Mouse (Mus musculus) cerebellum, adult 2 months (tissue): ENCODE results near the gene Cblc.

Experiments used
- CTCF ChIP-seq: fragments of 200-500 bp; IDR thresholded peaks from 2 replicates; pipeline ENCODE4 v1.5.1; 2011; ENCODE audit warnings: low read depth, mild to moderate bottlenecking, control low read depth, low read length, moderate library complexity, borderline replicate concordance; ENCODE audit not compliant: insufficient read depth
- POLR2A ChIP-seq: fragments of 200-500 bp; IDR thresholded peaks from 2 replicates; pipeline ENCODE4 v1.6.1; 2011; ENCODE audit warnings: low read length, control low read depth, borderline replicate concordance; ENCODE audit not compliant: insufficient read depth

DNA sequence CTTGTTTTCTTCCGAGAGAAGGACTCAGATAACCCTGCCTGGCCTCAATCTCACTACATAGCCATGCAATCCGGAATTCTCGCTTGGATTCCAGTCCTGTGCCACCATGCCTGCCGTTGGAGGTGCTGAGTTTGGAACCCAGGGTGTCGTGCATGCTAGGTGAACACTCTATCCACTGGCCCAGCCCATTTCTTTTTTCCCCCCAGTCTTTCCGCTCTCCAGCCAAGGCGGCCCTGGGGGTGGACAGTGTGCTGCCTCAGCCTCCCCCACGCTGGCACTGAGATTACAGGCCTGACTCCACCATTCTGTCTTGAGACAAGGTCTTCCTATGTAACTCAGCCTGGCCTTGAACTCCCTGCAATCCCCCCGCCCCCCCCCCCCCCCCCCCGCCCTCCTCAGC is 50.6 kb downstream of the Cblc start:
- no peak for TF ChIP-seq POLR2A
- TF ChIP-seq CTCF: no peak
